In the genomic region with DNA sequence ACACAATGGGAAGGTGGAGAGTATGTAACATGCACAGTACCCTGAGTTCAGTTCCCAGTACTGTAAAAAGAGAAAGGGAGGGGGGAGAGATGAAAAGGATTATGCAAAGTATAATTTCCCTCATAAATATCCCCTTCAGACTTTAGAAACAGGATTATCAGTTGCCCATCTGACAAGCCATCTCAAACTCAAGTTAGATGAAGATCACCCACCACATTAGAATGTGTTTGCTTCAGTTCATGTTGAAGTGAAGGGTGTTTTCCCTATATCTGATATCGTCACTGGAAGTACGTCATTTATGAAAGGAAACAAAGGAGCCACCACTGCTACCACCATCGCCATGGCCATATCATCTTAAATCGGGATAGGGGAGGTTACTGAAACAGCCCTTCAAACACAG, we compare ENCODE assay signal across 10 mouse cellular contexts. TPM values are rescaled to one million over a fixed set of nuclear protein-coding genes. Genes with fewer than 3 reads are reported as not detected.
DNase-seq lines count a peak whose midpoint lies in the region; ATAC-seq and TF ChIP-seq lines count a peak whose summit lies in the region.
"Had no signal": no experiment of that assay in that cellular context is flagged by ENCODE, and none has a peak within 500 bp of the region (broad histone marks: within the 10 kb centered on the region; RNA-seq: fewer than 3 reads in every experiment).

A gene (plus strand): TSS at position 301 of the 400 bp plus-strand sequence.

- TF ChIP-seq EP300 in heart, adult 2 months (IDR thresholded peaks at IDR 0.05; ENCODE audit: insufficient read depth, low read depth, low read length): no peak

- H3K79me2 ChIP-seq in heart, adult 2 months (replicated peaks; ENCODE audit: control insufficient read depth, insufficient read depth, low read length): no peaks in the 10 kb centered on the region

- H3K9ac ChIP-seq in heart, adult 2 months (ENCODE audit: low read depth, low read length): no peak within 1 kb of the TSS
- no peak within 1 kb of the TSS for H3K9ac ChIP-seq in heart, embryonic 11.5 days (ENCODE audit: low read depth, low read length)
- no peak within 1 kb of the TSS for H3K9ac ChIP-seq in forebrain, embryonic 11.5 days (ENCODE audit: low read length)

- no peak for DNase-seq in heart, adult 2 months
- DNase-seq in G1E (ENCODE audit: low spot score): no peak
- no peak for DNase-seq in gastrocnemius, adult 8-10 months (ENCODE audit: low spot score in 2 of 2)
- DNase-seq in left cerebral cortex, postnatal 14 days (ENCODE audit: low spot score in 2 of 2): no peak
- no peak for DNase-seq in forebrain, embryonic 11.5 days (ENCODE audit: low spot score)
- DNase-seq in kidney, adult 18-20 months: no peak
- no peak for DNase-seq in cerebellum, adult 18-20 months
- DNase-seq: cerebellum, adult 11-12 months; kidney, postnatal 25 days had no signal

- no peak within 1 kb of the TSS for H3K4me3 ChIP-seq in heart, adult 2 months
- H3K4me3 ChIP-seq in heart, embryonic 11.5 days (ENCODE audit: low read depth, low read length): no peak within 1 kb of the TSS
- no peak within 1 kb of the TSS for H3K4me3 ChIP-seq in G1E (ENCODE audit: low read depth, low read length)
- no peak within 1 kb of the TSS for H3K4me3 ChIP-seq in forebrain, embryonic 11.5 days (ENCODE audit: low read depth, low read length)

- H3K4me2 ChIP-seq in heart, embryonic 11.5 days: no peak within 1 kb of the TSS
- no peak within 1 kb of the TSS for H3K4me2 ChIP-seq in forebrain, embryonic 11.5 days (ENCODE audit: low read depth, low read length, severe bottlenecking)

- no peak for TF ChIP-seq POLR2A in heart, adult 2 months (IDR thresholded peaks at IDR 0.05; ENCODE audit: insufficient read depth, low read depth, low read length)

- WGBS in heart, adult 2 months: 83% methylated on average over 4 of the region's 4 CpGs
- WGBS in heart, embryonic 11.5 days (ENCODE audit: insufficient replicate concordance): 81% methylated on average over 4 of the region's 4 CpGs
- WGBS in forebrain, embryonic 11.5 days: 93% methylated on average over 4 of the region's 4 CpGs

- no peak within 1 kb of the TSS for H3K27ac ChIP-seq in heart, adult 2 months
- H3K27ac ChIP-seq in heart, embryonic 11.5 days (ENCODE audit: low read depth, low read length): no peak within 1 kb of the TSS
- H3K27ac ChIP-seq in forebrain, embryonic 11.5 days (ENCODE audit: low read depth, low read length): no peak within 1 kb of the TSS

- H3K36me3 ChIP-seq in heart, adult 2 months (ENCODE audit: control insufficient read depth, insufficient read depth, low read length): no peaks in the 10 kb centered on the region
- H3K36me3 ChIP-seq in heart, embryonic 11.5 days (ENCODE audit: control insufficient read depth, insufficient read depth, low read length): no peaks in the 10 kb centered on the region
- H3K36me3 ChIP-seq in G1E (replicated peaks): no peaks in the 10 kb centered on the region
- H3K36me3 ChIP-seq in forebrain, embryonic 11.5 days (ENCODE audit: control insufficient read depth, insufficient read depth, low read length): no peaks in the 10 kb centered on the region

- intact Hi-C loops in heart, adult 2 months (cut with DNase I): no loop called here
- intact Hi-C loops in left cerebral cortex, postnatal 14 days (cut with DNase I): no loop called here

- no peak for ATAC-seq in heart, embryonic 11.5 days (replicated peaks; ENCODE audit: insufficient number of reproducible peaks, low FRiP score, low TSS enrichment)
- ATAC-seq in G1E (ENCODE audit: extremely low read depth, insufficient number of reproducible peaks, low FRiP score, poor library complexity, severe bottlenecking): no peak
- ATAC-seq in forebrain, embryonic 11.5 days (replicated peaks; ENCODE audit: low FRiP score): no peak

- no peaks in the 10 kb centered on the region for H3K9me3 ChIP-seq in heart, embryonic 11.5 days (replicated peaks; ENCODE audit: control insufficient read depth, low read length)
- no peaks in the 10 kb centered on the region for H3K9me3 ChIP-seq in G1E (replicated peaks)
- no peaks in the 10 kb centered on the region for H3K9me3 ChIP-seq in forebrain, embryonic 11.5 days (ENCODE audit: control insufficient read depth, low read length)

- TF ChIP-seq CTCF in heart, adult 2 months (IDR thresholded peaks at IDR 0.05): no peak
- TF ChIP-seq CTCF in G1E (IDR thresholded peaks at IDR 0.05; ENCODE audit: low read depth, low read length): no peak

- H3K27me3 ChIP-seq in heart, adult 2 months (ENCODE audit: control insufficient read depth, insufficient read depth, low read length): no peaks in the 10 kb centered on the region
- no peaks in the 10 kb centered on the region for H3K27me3 ChIP-seq in heart, embryonic 11.5 days (ENCODE audit: control insufficient read depth, insufficient read depth, low read length)
- no peaks in the 10 kb centered on the region; the same call in 1 of the 2 replicates for H3K27me3 ChIP-seq in G1E (ENCODE audit: insufficient read depth, low read length)
- H3K27me3 ChIP-seq in forebrain, embryonic 11.5 days (ENCODE audit: control insufficient read depth, insufficient read depth, low read length): no peaks in the 10 kb centered on the region

- H3K4me1 ChIP-seq in heart, adult 2 months (ENCODE audit: control insufficient read depth, insufficient read depth, low read length): no peaks in the 10 kb centered on the region
- H3K4me1 ChIP-seq in heart, embryonic 11.5 days (ENCODE audit: control insufficient read depth, insufficient read depth, low read length): no peaks in the 10 kb centered on the region
- no peaks in the 10 kb centered on the region for H3K4me1 ChIP-seq in G1E (ENCODE audit: insufficient read depth, low read depth, low read length)
- no peaks in the 10 kb centered on the region for H3K4me1 ChIP-seq in forebrain, embryonic 11.5 days (replicated peaks; ENCODE audit: control insufficient read depth, insufficient read depth, low read length)

RNA-seq across cellular contexts. Expression of the gene that starts here (rescaled TPM):
- total RNA-seq in heart, adult 2 months (2021): 10 to 100 TPM; 30.7 to 33.3 TPM
- 9.5 and 14.9 TPM in 2 replicates for polyA plus RNA-seq in heart, adult 2 months (2012; rRNA removed)
- 5.4 and 7.6 TPM in 2 replicates for polyA plus RNA-seq in heart, embryonic 11.5 days (2014; fragmentation: Nextera tagmentation; extraction: Ambion mirVana)
- 52.7 and 65.2 TPM in 2 replicates for total RNA-seq in G1E (2014; fragmentation: Nextera tagmentation)
- 14.8 and 15.5 TPM in 2 replicates for total RNA-seq in G1E (2017)
- 4.6 and 5.0 TPM in 2 replicates for polyA plus RNA-seq in G1E (2012)
- 10 to 100 TPM; 43.2 to 61.1 (median 49.8) TPM for total RNA-seq in gastrocnemius, adult 8-10 months (2022)
- 10 to 100 TPM; 49.3 to 49.9 TPM for total RNA-seq in left cerebral cortex, postnatal 14 days (2021)
- polyA plus RNA-seq in forebrain, embryonic 11.5 days (2014; fragmentation: Nextera tagmentation; extraction: Ambion mirVana): 5.3 and 5.8 TPM in 2 replicates
